Mouse (Mus musculus) adrenal gland, postnatal 14 days (tissue): ENCODE data around the gene Hbb-y. TPM values are rescaled to one million over a fixed set of nuclear protein-coding genes. Genes with fewer than 3 reads are reported as not detected.
"Not testable (repeated sequence)": the region's sequence is repeated elsewhere in the genome, so short reads cannot be mapped to it uniquely, and the experiment has no call there.

Experiments
- DNase-seq: peaks from one replicate; pipeline ENCODE4 v3.0.0; 2021; ENCODE audit warnings: mixed read lengths
- long read RNA-seq, 2 experiments: library from polyadenylated mRNA; stranded (forward); transcript quantifications; one replicate each; pipeline ENCODE4 v2.0.0; 2021
- total RNA-seq: library from RNA; stranded (reverse); gene quantifications from 2 replicates; pipeline ENCODE4 v1.2.3, GENCODE M21; 2021

The Hbb-y gene
- not detected in 2 replicates for total RNA-seq
- long read RNA-seq, experiment 1: 0 reads
- long read RNA-seq, experiment 2: 0 reads

DNA sequence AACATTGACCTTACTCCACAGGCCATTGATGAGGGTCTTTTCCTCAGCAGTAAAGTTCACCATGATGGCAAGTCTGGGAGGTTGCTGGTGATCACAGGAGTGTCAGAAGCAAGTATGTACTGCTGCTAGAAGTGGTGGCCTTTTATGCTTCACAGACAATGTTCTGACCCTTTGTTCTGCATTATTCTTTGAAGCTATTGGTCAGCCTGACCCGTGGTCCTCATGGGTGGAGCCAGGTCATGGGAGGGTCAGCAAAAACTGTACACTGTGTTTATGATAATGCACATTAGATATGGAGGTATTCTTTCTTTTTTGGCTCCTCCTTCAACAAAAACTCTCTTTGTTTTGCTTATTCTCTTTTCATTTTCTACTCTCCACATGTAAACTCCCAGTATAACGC, at the start of gene Hbb-y:
TSS of gene Hbb-y (minus strand) at position 127 of the 400 bp plus-strand sequence.
- no peak for DNase-seq

- DNase-seq: no peak
Observed at GRCm38 (mm10) chr7:103894385-103894784, 41.4 kb upstream of the Hbb-y start, which contains the start of gene Olfr64. TSS of gene Olfr64 (minus strand) at chr7:103894485.

DNA sequence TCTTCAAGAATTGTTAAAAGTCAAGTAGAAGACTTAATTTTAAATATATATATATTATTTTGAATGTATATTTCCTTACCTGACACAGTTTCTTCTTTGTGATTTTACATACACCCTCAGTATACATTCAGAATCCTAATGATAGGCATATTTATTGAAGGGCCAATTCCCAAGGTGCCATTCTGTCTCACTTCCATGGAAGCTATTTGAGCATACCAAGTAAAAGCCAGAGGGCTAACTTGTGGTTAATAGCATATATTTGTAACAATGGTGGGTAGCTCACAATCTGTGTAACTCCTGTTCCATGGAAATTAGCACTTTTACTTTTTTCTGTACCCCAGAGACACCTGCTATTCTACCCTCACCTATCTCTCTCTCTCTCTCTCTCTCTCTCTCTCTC, 33.1 kb upstream of the Hbb-y start, which contains the start of gene Olfr66:
TSS of gene Olfr66 (minus strand) at position 101 of the 400 bp plus-strand sequence.
- DNase-seq: no peak

GRCm38 (mm10) chr7:103877093-103877492, 24.1 kb upstream of the Hbb-y start:
- DNase-seq: no peak

- no peak for DNase-seq
Observed at GRCm38 (mm10) chr7:103874451-103874850, 21.4 kb upstream of the Hbb-y start.

GRCm38 (mm10) chr7:103873064-103873463, 20.0 kb upstream of the Hbb-y start:
- DNase-seq: no peak

GRCm38 (mm10) chr7:103870667-103871066, 17.7 kb upstream of the Hbb-y start:
- no peak for DNase-seq

DNA sequence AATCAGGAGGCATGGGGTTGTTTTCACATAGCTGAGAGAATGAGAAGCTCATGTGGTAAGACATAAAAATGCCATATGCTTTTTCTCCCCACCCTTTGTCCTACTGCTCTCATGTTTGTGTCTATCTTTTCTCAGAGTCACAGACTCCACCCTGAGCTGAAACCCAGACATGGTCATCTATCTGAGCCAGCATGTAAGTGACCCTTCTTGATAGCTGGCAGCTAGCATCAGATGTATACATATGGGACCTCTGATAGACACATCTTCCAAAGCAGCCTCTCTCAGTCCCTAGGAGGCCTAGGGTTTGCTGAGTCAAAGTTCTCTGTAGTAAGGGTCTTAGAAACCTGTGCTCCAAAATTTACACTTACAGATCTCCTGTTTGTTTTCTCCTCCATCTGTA, 12.7 kb upstream of the Hbb-y start:
- DNase-seq: no peak

DNA sequence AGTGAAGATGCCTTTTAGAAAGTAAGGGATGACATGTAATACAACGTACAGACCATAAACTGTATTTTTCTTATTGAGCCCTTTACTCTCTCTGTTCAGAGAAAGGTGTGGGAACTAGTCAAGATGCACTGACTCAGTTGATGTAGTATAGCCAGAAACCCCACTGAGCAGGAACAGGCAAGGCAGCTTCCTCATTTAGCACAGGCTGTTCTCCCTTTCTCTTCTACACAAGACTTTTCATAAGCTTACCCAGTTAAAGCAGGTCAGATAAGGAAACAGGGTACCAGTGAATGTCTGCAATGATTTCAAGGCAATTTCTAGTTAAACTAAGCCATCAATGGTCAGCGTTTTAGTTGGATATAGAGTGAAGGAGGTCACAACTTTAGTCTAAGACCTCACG, 8.5 kb upstream of the Hbb-y start:
- no peak for DNase-seq

DNA sequence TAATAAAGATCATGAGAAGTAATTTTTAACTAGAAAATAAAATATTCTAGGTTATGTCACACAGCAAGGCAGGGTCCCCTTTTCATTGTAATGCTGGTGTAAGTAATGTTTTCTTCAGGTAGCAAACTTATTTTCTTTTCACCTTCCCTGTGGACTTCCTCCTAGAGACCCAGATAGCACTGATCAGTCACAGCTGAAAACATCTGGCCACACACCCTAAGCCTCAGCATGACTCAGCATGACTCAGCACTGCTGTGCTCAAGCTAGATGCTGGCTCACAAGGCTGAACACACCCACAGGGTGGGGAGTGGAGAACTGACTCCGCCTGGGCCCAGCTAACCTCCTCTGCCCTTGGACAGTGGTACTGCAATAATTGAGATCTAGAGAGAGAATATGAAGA, 7.8 kb upstream of the Hbb-y start:
- peak; percentile 75 for DNase-seq

GRCm38 (mm10) chr7:103859076-103859475, 6.1 kb upstream of the Hbb-y start:
- DNase-seq: no peak

- DNase-seq: no peak
Observed at GRCm38 (mm10) chr7:103854669-103855068, 1.7 kb upstream of the Hbb-y start.

- no peak for DNase-seq
Observed at GRCm38 (mm10) chr7:103844525-103845325, 8.3 kb downstream of the Hbb-y start.

DNA sequence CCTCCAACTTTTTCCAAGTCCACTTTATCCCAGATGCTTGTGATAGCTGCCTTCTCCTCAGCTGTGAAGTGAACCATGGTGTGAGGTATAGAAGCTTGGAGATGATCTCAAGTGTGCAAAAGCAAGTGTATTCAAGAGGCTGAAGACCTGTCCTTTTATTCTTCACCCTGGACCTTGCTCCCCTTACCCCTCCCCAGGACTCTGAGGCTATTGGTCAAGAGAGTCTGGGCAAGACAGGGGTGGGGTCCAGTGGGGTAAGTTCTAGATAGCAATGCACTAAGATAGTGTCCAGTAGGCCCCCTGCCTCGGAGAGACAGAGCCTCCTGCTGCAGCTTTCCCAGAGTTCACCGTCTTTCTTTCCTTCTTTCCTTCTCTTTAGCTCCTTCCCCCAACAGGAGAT, 10.0 kb downstream of the Hbb-y start, which contains the start of gene Hbb-bh1:
TSS of gene Hbb-bh1 (minus strand) at position 131 of the 400 bp plus-strand sequence.
- DNase-seq: no peak

GRCm38 (mm10) chr7:103840268-103840667, 12.7 kb downstream of the Hbb-y start, which contains the start of gene Hbb-bh2:
TSS of gene Hbb-bh2 (minus strand) at chr7:103840520.
- DNase-seq: no peak

DNA sequence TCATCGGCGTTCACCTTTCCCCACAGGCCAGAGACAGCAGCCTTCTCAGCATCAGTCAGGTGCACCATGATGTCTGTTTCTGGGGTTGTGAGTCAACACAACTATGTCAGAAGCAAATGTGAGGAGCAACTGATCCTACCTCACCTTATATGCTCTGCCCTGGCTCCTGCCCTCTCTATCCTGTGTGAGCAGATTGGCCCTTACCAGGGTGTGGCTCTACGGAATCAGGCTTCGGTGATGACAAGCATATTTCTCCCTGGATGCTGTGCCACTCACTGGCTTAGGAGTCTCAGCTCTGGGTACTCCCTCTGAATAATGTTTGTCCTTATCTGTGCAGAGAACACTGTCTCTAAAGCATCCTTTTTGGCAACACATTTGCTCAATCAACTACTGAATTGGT, 25.2 kb downstream of the Hbb-y start, which contains the start of gene Hbb-bs:
TSS of gene Hbb-bs (minus strand) at position 289 of the 400 bp plus-strand sequence.
- no peak for DNase-seq

DNA sequence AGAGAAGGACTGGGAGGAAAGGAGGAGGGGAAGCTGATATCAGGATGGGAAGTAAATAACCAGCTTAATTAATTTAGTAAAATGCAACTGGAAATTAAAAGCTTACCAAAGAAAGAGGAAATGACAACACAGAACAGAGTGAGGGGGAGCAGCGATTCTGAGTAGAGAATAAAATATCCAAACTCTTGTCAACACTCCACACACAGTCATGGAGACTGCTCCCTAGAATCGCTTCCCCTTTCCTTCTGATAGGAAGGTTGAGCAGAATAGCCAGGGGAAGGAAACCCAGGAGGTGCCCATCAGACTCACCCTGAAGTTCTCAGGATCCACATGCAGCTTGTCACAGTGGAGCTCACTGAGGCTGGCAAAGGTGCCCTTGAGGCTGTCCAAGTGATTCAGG, 25.9 kb downstream of the Hbb-y start:
- not testable (repeated sequence) for DNase-seq

DNA sequence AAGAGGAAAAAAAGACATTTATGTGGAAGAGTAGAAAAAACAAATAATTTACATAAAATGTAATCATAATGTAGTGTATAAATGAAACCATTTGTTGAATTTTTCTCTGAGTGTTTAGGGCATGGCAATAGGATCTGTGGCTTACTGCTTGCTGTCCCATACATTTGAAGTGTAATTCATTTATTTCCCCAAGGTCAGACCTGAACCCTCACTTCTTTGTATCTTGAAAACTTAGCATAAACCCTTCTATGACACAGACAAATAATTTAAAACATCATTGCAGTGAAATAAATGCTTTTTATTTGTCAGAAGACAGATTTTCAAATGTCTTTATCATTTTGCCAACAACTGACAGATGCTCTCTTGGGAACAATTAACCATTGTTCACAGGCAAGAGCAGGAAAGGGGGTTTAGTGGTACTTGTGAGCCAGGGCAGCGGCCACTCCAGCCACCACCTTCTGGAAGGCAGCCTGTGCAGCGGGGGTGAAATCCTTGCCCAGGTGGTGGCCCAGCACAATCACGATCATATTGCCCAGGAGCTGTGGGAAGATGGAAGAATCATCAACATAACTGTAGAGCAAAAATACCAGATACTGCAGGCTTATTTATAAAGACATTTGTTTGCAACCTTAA, 26.6 kb downstream of the Hbb-y start:
- DNase-seq: no peak

GRCm38 (mm10) chr7:103825536-103826254, 27.3 kb downstream of the Hbb-y start:
- no peak for DNase-seq

DNA sequence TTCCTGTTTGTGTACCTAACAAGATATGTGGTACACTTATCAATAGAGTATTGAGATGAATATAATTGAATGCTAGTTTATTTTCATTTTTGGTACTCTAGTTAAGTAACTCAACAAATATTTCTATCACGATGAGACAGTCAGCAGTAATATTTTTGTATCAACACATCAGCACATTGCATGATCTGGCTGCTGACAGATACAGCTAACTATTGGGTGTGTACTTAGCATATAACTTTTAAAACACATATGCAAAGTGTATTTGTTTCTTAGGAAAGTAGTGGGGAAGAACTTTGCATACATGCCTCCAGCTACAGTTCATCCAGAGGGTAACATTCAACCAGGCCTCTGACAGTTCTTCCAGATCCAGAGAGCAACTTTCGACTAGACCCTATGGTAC, 28.4 kb downstream of the Hbb-y start:
- no peak for DNase-seq

- DNase-seq: not testable (repeated sequence)
Observed at GRCm38 (mm10) chr7:103815085-103815484, 37.9 kb downstream of the Hbb-y start.

- DNase-seq: no peak
Observed at GRCm38 (mm10) chr7:103813766-103814165, 39.2 kb downstream of the Hbb-y start, which contains the start of gene Hbb-bt. TSS of gene Hbb-bt (minus strand) at chr7:103813996.
